Mouse (Mus musculus) gastrocnemius, adult 18-20 months (tissue): ENCODE data around the gene Pygb. TPM values are rescaled to one million over a fixed set of nuclear protein-coding genes. Genes with fewer than 3 reads are reported as not detected.

Experiments
- DNase-seq: peaks from one replicate; pipeline ENCODE4 v3.0.0; 2021; ENCODE audit warnings: low spot score
- total RNA-seq, 2 experiments: library from RNA; stranded (reverse); gene quantifications; 2 replicates each; pipeline ENCODE4 v1.2.3; 2021

Gene Pygb
- total RNA-seq, 2 experiments from 2014 or later = 4.5 to 5.5 TPM

GRCm38 (mm10) chr2:150839686-150840471, 53.3 kb downstream of the Pygb start:
- no peak for DNase-seq

- no peak for DNase-seq
Observed at GRCm38 (mm10) chr2:150841109-150841508, 54.6 kb downstream of the Pygb start.

GRCm38 (mm10) chr2:150842049-150842461, 55.5 kb downstream of the Pygb start:
- no peak for DNase-seq

- no peak for DNase-seq
Observed at GRCm38 (mm10) chr2:150844798-150845197, 58.3 kb downstream of the Pygb start.

GRCm38 (mm10) chr2:150847436-150847995, 61.0 kb downstream of the Pygb start:
- DNase-seq = no peak

GRCm38 (mm10) chr2:150851251-150851650, 64.7 kb downstream of the Pygb start:
- no peak for DNase-seq

GRCm38 (mm10) chr2:150855186-150855585, 68.7 kb downstream of the Pygb start:
- DNase-seq = no peak

GRCm38 (mm10) chr2:150858724-150859487, 72.4 kb downstream of the Pygb start:
- DNase-seq = no peak

- no peak for DNase-seq
Observed at GRCm38 (mm10) chr2:150859709-150860470, 73.4 kb downstream of the Pygb start.

- no peak for DNase-seq
Observed at GRCm38 (mm10) chr2:150861128-150861527, 74.6 kb downstream of the Pygb start.

- DNase-seq = no peak
Observed at GRCm38 (mm10) chr2:150867021-150867420, 80.5 kb downstream of the Pygb start.

- DNase-seq = no peak
Observed at GRCm38 (mm10) chr2:150869446-150869845, 82.9 kb downstream of the Pygb start.

- no peak for DNase-seq
Observed at GRCm38 (mm10) chr2:150874508-150874907, 88.0 kb downstream of the Pygb start.

GRCm38 (mm10) chr2:150875226-150875625, 88.7 kb downstream of the Pygb start:
- DNase-seq = no peak

GRCm38 (mm10) chr2:150877561-150877960, 91.0 kb downstream of the Pygb start:
- DNase-seq = no peak

Other genes starting within 250 kb of the Pygb start
- not detected for gene Cst7, start 216.3 kb upstream of the Pygb start, total RNA-seq
- gene Apmap, start 178.2 kb upstream of the Pygb start, total RNA-seq = 10 to 100 TPM; 19.3 to 20.4 TPM
- 10 to 100 TPM; 19.9 to 26.2 TPM for gene Acss1, start 118.2 kb upstream of the Pygb start, total RNA-seq
- not detected for gene Vsx1, start 97.4 kb upstream of the Pygb start, total RNA-seq
- gene Entpd6, start 37.7 kb upstream of the Pygb start, total RNA-seq = 1 to 10 TPM; 8.0 to 8.8 TPM
- gene Abhd12, start 118.0 kb downstream of the Pygb start, total RNA-seq = 10 to 100 TPM; 23.8 to 27.8 TPM
- 1 to 10 TPM; 1.8 to 2.1 TPM for gene Gins1, start 118.7 kb downstream of the Pygb start, total RNA-seq